Mouse (Mus musculus): ENCODE results near the gene Dnpep. TPM values are rescaled to one million over a fixed set of nuclear protein-coding genes. Genes with fewer than 3 reads are reported as not detected.

The Dnpep gene
- polyA plus RNA-seq, 1 experiment = 134 TPM

GRCm38 (mm10) chr1:75315011-75315410 is 2.8 kb downstream of the Dnpep start:
- Histone ChIP-seq H3K79me3 (ENCODE audit: low read depth) (no peaks in the 10 kb centered on the region), H3ac (ENCODE audit: control insufficient read depth, insufficient read length, low read depth) (no peak overlapping the region), H3K27me3 (ENCODE audit: control insufficient read depth, insufficient read depth, insufficient read length) (no peaks in the 10 kb centered on the region), H3K36me3 (ENCODE audit: control insufficient read depth, insufficient read depth) (peaks cover 26% of the 10 kb centered on the region), H3K4me3 (ENCODE audit: insufficient read depth, poor library complexity, severe bottlenecking) (no peak overlapping the region), H3K79me2 (ENCODE audit: control insufficient read depth, insufficient read depth) (no peaks in the 10 kb centered on the region)
- no peak for TF ChIP-seq MYOD1 (IDR thresholded peaks at IDR 0.05; ENCODE audit: control insufficient read depth, insufficient read length, low read depth)
- TF ChIP-seq USF1 (IDR thresholded peaks at IDR 0.05; ENCODE audit: low read depth) = no peak
- TF ChIP-seq MAX (IDR thresholded peaks at IDR 0.05) = no peak
- TF ChIP-seq FOSL1 (IDR thresholded peaks at IDR 0.05; ENCODE audit: insufficient read depth, low read length, poor library complexity, severe bottlenecking) = no peak
- no peak for TF ChIP-seq CEBPB (IDR thresholded peaks at IDR 0.05; ENCODE audit: low read depth)
- no peak for TF ChIP-seq MYOG (IDR thresholded peaks at IDR 0.05; ENCODE audit: control insufficient read depth, extremely low read depth, insufficient read length)
- no peak for TF ChIP-seq CTCF (IDR thresholded peaks at IDR 0.05; ENCODE audit: control insufficient read depth, insufficient read depth, insufficient read length)

GRCm38 (mm10) chr1:75311694-75312093 is 6.1 kb downstream of the Dnpep start:
- no peaks in the 10 kb centered on the region for H3K79me2 ChIP-seq (ENCODE audit: control insufficient read depth, insufficient read depth)
- H3K36me3 ChIP-seq (ENCODE audit: control insufficient read depth, insufficient read depth) = peaks cover 46% of the 10 kb centered on the region
- TF ChIP-seq MYOG (IDR thresholded peaks at IDR 0.05; ENCODE audit: control insufficient read depth, extremely low read depth, insufficient read length) (no peak), MYOD1 (IDR thresholded peaks at IDR 0.05; ENCODE audit: control insufficient read depth, insufficient read length, low read depth) (no peak), USF1 (IDR thresholded peaks at IDR 0.05; ENCODE audit: low read depth) (no peak), MAX (IDR thresholded peaks at IDR 0.05) (no peak), CEBPB (IDR thresholded peaks at IDR 0.05; ENCODE audit: low read depth) (no peak), CTCF (IDR thresholded peaks at IDR 0.05; ENCODE audit: control insufficient read depth, insufficient read depth, insufficient read length) (no peak), FOSL1 (IDR thresholded peaks at IDR 0.05; ENCODE audit: insufficient read depth, low read length, poor library complexity, severe bottlenecking) (no peak)
- no peak overlapping the region for H3K4me3 ChIP-seq (ENCODE audit: insufficient read depth, poor library complexity, severe bottlenecking)
- no peaks in the 10 kb centered on the region for H3K79me3 ChIP-seq (ENCODE audit: low read depth)
- no peak overlapping the region for H3ac ChIP-seq (ENCODE audit: control insufficient read depth, insufficient read length, low read depth)
- H3K27me3 ChIP-seq (ENCODE audit: control insufficient read depth, insufficient read depth, insufficient read length) = no peaks in the 10 kb centered on the region

GRCm38 (mm10) chr1:75304662-75305061 is 13.1 kb downstream of the Dnpep start:
- no peaks in the 10 kb centered on the region for H3K79me2 ChIP-seq (ENCODE audit: control insufficient read depth, insufficient read depth)
- H3K79me3 ChIP-seq (ENCODE audit: low read depth) = no peaks in the 10 kb centered on the region
- peaks cover 18% of the 10 kb centered on the region for H3K36me3 ChIP-seq (ENCODE audit: control insufficient read depth, insufficient read depth)
- H3K4me3 ChIP-seq (ENCODE audit: insufficient read depth, poor library complexity, severe bottlenecking) = no peak overlapping the region
- no peak overlapping the region for H3ac ChIP-seq (ENCODE audit: control insufficient read depth, insufficient read length, low read depth)
- no peaks in the 10 kb centered on the region for H3K27me3 ChIP-seq (ENCODE audit: control insufficient read depth, insufficient read depth, insufficient read length)
- TF ChIP-seq CEBPB (IDR thresholded peaks at IDR 0.05; ENCODE audit: low read depth) (no peak), FOSL1 (IDR thresholded peaks at IDR 0.05; ENCODE audit: insufficient read depth, low read length, poor library complexity, severe bottlenecking) (no peak), CTCF (IDR thresholded peaks at IDR 0.05; ENCODE audit: control insufficient read depth, insufficient read depth, insufficient read length) (no peak)

- Histone ChIP-seq H3K36me3 (ENCODE audit: control insufficient read depth, insufficient read depth) (no peaks in the 10 kb centered on the region), H3K4me3 (ENCODE audit: insufficient read depth, poor library complexity, severe bottlenecking) (no peak overlapping the region), H3ac (ENCODE audit: control insufficient read depth, insufficient read length, low read depth) (no peak overlapping the region), H3K79me2 (ENCODE audit: control insufficient read depth, insufficient read depth) (no peaks in the 10 kb centered on the region), H3K27me3 (ENCODE audit: control insufficient read depth, insufficient read depth, insufficient read length) (no peaks in the 10 kb centered on the region), H3K79me3 (ENCODE audit: low read depth) (no peaks in the 10 kb centered on the region)
- TF ChIP-seq MYOD1 (IDR thresholded peaks at IDR 0.05; ENCODE audit: control insufficient read depth, insufficient read length, low read depth) (no peak), MAX (IDR thresholded peaks at IDR 0.05) (no peak), MYOG (IDR thresholded peaks at IDR 0.05; ENCODE audit: control insufficient read depth, extremely low read depth, insufficient read length) (no peak), CEBPB (IDR thresholded peaks at IDR 0.05; ENCODE audit: low read depth) (no peak), CTCF (IDR thresholded peaks at IDR 0.05; ENCODE audit: control insufficient read depth, insufficient read depth, insufficient read length) (no peak), USF1 (IDR thresholded peaks at IDR 0.05; ENCODE audit: low read depth) (no peak), FOSL1 (IDR thresholded peaks at IDR 0.05; ENCODE audit: insufficient read depth, low read length, poor library complexity, severe bottlenecking) (no peak)
These were observed 23.5 kb downstream of the Dnpep start for GRCm38 (mm10) chr1:75294294-75294693.

GRCm38 (mm10) chr1:75293331-75293701 is 24.5 kb downstream of the Dnpep start:
- H3K79me2 ChIP-seq (ENCODE audit: control insufficient read depth, insufficient read depth) = no peaks in the 10 kb centered on the region
- TF ChIP-seq MYOG (IDR thresholded peaks at IDR 0.05; ENCODE audit: control insufficient read depth, extremely low read depth, insufficient read length) (no peak), USF1 (IDR thresholded peaks at IDR 0.05; ENCODE audit: low read depth) (no peak), FOSL1 (IDR thresholded peaks at IDR 0.05; ENCODE audit: insufficient read depth, low read length, poor library complexity, severe bottlenecking) (no peak), MAX (IDR thresholded peaks at IDR 0.05) (no peak), MYOD1 (IDR thresholded peaks at IDR 0.05; ENCODE audit: control insufficient read depth, insufficient read length, low read depth) (no peak), CTCF (IDR thresholded peaks at IDR 0.05; ENCODE audit: control insufficient read depth, insufficient read depth, insufficient read length) (no peak), CEBPB (IDR thresholded peaks at IDR 0.05; ENCODE audit: low read depth) (no peak)
- H3ac ChIP-seq (ENCODE audit: control insufficient read depth, insufficient read length, low read depth) = no peak overlapping the region

More at GRCm38 (mm10) chr1:75293331-75293701, 24.5 kb downstream of the Dnpep start:
- Histone ChIP-seq H3K79me3 (ENCODE audit: low read depth) (no peaks in the 10 kb centered on the region), H3K36me3 (ENCODE audit: control insufficient read depth, insufficient read depth) (no peaks in the 10 kb centered on the region), H3K4me3 (ENCODE audit: insufficient read depth, poor library complexity, severe bottlenecking) (no peak overlapping the region), H3K27me3 (ENCODE audit: control insufficient read depth, insufficient read depth, insufficient read length) (no peaks in the 10 kb centered on the region)
